Mouse (Mus musculus) monocyte, adult 5-6 weeks (primary cell): ENCODE data around the gene Sel1l3. TPM values are rescaled to one million over a fixed set of nuclear protein-coding genes. Genes with fewer than 3 reads are reported as not detected.

ENCODE experiments used
- ATAC-seq: fragments of 153-309, 156-312 bp; replicated peaks from 2 replicates; pipeline ENCODE4 v1.8.0; 2017; ENCODE audit warnings: mild to moderate bottlenecking; ENCODE audit not compliant: low TSS enrichment, insufficient number of reproducible peaks, severe bottlenecking, poor library complexity, low FRiP score
- total RNA-seq: library from RNA; stranded (forward); fragments of 200-1000, 200-491, 200-594 nt; gene quantifications from 3 replicates; pipeline ENCODE4 v1.2.3, GENCODE M21; 2017

Sel1l3 gene
- total RNA-seq, 1 experiment from 2014 or later: 0.38 TPM

DNA sequence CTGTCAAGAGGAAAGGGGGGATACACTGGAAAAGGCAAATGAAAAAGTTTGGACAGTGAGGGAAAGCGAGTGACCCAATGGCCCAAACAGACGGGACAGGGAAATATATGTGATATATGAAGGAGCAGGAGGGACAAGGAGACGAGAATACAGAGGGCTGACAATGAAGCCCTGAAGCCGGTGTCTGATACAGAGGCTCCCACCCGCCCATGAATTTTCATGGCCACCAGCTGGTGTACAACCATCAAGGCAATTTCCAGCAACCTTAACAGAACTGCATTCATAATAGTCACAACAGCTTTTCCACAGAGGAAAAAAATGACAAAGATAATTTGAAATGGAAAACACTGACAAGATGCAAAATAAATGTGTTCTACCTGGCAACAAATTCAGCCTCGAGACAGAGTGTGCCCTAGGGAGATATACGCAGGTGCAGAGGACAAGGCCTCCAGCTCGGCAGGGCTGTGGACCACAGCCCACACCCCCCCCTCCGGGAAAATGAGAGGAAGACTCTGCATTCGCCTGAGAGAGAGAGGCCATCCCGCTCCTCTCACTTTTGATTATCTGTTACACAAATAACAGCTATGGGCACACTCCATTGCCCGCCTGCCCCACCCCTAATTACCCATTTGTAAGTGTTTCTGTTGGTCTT lies 99.0 kb downstream of the Sel1l3 start:
- no peak for ATAC-seq

DNA sequence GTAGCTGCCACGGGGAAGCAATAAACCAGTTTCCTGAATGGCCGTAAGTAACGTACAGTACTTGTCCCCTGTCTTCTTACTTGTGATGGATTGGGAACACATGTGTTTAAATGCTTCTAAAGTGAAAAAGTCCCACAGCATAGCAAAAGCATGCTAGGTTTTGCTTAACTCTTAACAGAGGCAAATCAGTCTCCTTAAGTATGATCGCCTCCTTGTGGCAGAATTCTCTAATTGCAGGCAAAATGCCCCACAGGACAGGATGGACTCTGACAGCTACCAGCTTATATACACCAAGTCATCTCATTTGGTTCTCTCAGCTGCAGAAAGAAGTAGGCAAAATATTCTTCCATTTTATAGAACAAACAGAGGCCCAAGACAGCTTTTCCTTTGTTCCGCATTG lies 100.8 kb downstream of the Sel1l3 start:
- ATAC-seq: no peak

DNA sequence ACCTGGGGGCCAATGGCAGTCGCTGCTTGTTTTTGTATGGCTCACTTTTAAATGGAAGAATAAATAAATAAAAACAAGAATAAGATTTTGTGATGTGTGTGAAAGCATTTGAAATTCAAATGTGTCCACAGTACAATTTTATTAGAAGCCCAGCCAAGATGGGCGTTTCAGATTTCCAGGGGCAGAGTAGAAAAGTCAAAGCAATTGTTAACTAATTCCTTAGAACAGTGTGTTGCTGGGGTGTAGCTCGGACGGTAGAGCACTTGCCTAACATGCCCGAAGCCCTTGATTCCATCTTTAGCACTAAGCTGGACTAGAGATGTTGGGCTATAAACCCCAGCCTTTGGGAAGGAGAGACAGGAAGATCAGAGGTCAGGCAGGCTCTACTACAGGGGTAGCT lies 102.7 kb downstream of the Sel1l3 start:
- ATAC-seq: no peak

DNA sequence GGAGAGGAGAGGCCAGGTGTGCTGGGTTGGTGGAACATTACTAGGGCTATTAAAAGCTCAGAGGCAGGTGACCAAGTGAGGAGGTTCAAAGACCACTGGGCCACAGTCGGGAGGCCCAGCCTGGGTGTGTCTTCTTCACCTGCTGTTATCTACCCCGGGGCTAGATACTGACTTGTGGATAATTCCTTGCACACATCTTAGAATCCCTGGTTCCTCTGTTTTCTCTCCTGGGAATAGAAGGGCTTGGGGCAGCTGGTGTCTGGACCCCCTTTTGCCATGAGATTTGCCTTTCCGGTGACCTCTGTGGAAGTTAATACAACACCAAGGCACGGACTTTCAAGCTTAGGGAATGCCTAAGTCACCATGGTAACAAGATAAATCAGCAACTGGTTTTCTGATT lies 103.5 kb downstream of the Sel1l3 start:
- no peak for ATAC-seq

DNA sequence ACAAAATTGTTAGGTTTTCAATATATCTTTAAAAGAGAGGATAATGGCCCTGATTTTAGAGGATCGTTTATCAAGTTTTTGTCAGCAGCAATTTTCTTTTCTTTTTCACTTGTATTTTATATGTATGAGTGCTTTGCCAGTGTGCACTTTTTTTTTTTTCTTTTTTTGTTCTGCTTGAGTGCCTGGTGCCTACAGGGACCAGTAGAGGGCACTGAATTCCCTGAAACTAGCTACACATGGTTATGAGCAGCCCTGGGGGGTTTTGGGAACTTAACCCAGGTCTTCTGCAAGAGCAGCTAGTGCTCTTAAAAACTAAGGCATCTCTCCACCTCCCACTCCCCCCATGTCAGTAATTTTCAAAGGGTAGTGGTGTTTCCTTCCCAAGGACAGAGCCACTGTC lies 105.1 kb downstream of the Sel1l3 start:
- ATAC-seq: no peak

DNA sequence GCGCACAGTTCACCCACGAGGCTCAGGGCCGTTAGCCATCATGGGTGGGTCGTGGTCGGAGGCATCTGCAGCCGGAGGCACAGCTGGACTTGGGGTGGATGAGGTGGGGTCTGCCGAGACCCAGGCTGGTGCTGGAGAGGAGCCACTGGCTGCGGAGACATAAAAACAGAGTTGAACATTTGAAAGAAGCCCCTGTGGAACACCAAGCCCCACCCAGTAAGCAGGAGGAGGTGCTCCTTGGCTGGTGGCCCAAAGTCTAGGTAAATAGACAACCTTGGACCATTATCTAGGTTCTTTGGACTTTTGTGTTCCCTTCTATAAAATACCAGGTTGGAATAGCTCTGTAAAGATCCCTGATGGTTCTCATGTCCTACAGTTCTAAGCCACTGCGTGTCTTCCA lies 105.7 kb downstream of the Sel1l3 start:
- ATAC-seq: no peak

DNA sequence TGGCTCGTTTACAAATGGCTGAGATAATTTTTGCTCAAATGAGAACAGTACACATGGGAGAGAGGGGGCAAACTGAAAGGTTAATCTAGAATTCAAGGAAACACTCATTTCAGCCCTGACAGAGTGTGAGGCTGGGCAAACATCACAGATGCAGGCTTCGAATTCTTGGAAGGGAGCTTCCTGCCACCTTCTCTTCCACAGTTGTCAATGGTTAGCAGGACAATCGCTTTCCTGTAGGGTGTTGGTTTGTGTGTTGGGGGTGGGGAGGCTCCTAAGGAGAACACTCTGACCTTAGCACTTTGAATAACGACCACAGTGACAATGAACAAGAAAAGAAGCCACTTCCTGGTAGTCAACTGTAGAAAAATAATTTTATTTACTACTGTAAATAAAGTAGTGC lies 107.0 kb downstream of the Sel1l3 start:
- ATAC-seq: no peak

DNA sequence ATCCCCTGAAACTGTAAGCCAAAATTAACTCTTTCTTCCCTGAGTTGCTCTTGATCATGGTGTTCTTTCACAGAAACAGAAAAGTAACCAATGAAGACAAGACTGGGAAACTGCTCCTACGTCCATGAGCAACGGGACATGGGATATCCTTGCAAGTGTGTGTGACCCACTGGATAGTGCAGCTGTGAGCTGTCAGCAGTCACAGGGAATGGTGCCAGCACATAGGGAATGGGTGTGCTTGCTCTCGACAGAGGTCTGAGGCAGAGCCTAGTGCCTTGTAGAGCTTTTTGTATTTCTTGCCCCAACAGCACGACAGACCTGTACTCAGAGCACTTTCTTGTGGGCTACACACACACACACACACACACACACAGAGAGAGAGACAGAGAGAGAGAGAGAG lies 107.6 kb downstream of the Sel1l3 start:
- ATAC-seq: no peak

DNA sequence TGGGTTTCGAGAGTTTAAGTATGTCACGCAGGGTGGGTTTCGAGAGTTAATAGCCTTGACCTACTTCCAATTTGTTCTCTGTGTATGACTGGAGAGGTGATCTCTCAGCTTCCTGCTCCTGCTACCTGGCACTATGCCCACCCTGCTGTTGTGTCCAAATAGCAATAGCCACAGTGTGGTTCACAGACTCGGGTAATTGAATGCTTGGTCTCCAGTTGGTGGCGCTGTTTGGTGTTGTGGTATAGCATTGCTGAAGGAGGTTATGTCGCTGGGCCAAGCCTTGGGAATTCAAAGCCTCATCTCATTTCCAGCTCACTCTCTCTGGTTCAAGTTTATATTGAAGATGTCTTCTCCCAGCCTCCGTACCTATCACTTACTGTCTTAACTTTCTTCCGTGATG lies 108.0 kb downstream of the Sel1l3 start:
- no peak for ATAC-seq

DNA sequence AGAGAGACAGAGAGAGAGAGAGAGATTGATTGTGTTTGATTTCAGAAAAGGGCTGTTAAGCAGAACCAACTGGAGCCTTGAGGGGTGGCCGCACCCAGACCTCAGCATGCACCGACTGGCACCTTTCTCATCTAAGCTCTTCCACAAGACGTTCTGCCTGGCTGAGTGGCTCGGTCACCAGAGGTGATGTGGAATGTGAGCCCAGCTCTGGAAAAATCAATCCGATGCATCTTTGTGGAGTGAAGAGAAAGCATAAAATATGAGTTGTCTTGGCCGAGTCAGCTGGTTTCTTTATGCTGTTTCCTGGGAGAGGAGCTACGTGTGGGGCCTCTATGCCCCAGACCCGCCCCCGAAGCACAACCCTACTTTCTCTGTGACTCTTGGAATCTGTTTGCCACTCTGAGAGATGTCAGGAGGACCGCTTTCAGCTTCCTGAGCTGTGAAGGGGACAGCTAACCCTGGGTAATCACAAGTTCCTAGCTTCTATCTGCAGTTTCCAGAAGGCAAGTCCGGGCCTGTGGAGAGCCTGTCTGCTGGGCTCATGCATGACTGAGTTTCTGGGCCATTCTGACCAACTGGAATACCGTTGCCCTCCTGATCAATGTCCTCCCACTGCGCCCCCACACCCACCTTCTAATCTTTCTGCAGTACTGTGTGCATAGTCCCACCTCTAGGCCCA lies 109.4 kb downstream of the Sel1l3 start:
- no peak for ATAC-seq

DNA sequence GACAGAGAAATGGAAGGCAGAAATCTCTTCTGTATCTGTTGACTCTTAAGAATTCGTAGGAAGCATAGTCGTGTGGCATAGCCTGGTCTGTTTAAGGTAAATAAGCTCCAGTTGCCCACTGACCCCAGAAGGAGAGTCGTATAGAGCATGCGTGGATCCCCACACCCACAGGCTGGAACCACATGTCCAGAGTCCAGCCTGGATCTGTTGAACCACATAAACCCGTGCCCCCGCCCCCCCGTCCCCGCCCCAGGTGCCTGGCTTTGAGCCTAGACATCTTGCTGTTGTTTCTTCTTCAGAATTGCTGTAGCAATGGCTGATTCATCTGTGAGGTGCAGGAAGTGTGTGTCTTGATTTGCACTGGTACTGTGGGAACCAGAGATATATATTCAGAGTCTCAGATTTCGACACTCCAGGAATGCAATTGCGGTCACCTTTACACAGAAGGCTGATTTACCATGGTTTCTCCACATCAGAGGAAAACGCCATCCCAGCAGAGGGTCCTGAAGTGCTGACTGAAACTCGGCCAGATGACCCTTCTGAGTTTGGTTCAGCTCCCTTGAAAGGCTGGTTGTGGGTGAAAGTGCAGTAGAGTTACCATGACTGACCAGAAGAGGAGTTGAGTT lies 111.8 kb downstream of the Sel1l3 start:
- no peak for ATAC-seq

DNA sequence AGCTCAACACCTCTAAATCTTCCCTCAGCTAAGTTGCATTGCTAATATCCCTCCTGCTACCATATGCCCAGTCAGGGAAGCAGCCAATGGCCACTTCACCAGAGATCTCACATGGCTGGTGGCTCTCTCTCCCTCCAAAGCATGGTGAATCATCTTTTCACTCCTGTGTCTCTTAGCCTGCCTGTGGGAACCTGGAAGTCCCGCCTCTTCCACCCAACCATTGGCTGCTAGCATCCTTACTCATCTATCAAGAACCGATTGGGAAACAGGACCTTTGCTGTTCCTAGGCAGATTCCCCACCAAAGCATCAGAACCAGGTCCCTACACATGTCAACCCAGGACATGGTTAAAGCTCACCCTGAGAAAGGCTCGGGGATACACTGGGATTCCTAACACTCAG lies 122.4 kb downstream of the Sel1l3 start:
- no peak for ATAC-seq

DNA sequence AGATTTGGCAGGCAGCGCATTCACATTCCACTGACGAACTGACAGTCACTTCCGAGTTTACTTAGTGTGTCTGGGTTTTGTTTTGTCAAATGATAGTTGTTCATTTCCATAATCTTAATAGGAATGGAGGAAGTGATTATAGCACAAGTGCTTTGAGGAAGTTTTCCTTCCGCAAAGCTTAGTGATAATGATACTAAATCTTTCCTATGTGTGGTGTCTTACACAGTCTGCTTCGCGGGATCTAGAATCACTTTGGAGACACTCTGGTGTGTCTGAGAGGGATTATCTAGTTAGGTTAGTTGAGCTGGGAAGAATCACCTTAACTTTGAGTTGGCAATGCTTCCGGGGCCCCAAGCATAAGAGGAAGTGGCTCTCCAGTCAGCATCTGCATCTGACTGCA lies 126.3 kb downstream of the Sel1l3 start:
- ATAC-seq: no peak

DNA sequence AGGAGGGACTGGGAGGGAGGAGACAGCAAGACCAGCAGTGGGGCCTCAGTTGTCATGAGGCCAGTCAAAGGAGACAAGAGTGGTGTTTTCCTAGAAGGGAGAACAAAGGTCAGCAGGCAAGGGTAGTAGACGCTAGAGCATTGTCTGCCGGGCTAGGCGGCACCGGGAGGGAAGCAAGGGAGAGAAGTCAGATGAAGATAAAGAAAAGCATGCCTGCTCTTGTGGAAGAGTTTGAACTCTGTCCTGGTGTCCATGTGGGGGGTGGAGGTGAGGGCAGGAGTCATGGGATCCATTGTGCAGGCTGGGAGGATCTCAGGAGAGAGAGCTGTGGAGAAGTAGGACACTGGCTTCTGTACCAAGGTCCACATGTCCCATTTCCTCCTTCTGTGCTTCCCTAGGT lies 135.3 kb downstream of the Sel1l3 start:
- ATAC-seq: no peak

DNA sequence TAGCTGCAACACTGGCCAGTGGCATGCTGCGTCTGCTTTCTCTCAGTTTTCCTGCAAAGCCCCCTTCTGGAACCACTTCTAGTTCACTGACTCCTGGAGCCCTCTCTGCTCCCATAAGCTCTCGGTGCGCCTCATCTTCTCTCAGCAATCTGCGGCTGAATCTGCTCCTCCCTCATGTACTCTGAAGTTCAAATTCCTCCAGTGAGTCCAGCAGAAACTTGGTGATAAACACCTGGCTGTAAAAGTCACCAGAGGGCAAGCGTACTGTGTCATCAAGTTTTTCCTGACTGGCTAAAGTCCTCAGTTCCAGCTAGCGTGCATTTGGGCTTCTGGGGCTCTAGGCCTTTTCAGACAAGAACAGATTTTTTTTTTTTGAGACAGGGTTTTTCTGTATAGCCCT lies 139.2 kb downstream of the Sel1l3 start:
- no peak for ATAC-seq

DNA sequence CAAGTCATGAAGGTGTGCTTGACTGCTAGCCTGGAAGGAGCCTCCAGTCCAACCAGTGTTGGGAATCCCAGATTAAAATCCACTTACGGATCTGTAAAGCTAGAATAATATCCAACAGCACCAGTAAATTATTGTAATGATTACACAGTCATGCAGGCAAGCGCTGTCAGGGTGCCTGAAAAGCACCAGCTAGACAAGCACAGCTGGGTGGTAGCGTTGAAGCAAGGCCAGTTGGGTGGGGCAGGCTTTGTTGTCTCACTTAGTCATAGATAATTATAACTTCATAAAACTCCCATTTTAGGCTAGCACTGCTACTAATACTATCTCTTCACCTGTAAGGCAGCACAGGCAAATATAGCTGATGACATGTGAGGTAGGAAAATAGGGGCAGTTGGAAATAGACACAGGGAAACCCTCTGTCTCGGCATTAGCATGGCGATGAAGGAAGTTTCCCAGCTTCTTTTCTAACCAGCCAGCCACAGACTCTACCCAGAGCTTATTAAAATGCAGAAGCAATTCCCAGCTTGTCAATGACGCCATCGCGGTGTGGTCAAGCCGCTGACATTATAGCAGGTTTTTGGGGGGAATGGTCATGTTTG lies 152.1 kb downstream of the Sel1l3 start:
- ATAC-seq: no peak
